Mouse (Mus musculus) lung, postnatal 0 days (tissue): ENCODE measurements around the gene Pmpcb.

Source experiments
- CTCF ChIP-seq: IDR thresholded peaks from 2 replicates; pipeline ENCODE4 v1.5.1; 2016; ENCODE audit warnings: antibody characterized with exemption, mild to moderate bottlenecking
- EP300 ChIP-seq: IDR thresholded peaks from 2 replicates; pipeline ENCODE4 v1.6.1; 2016; ENCODE audit warnings: antibody characterized with exemption, mild to moderate bottlenecking, control low read depth

GRCm38 (mm10) chr5:21717165-21717715 is 19.7 kb upstream of the Pmpcb start:
- no peak for TF ChIP-seq CTCF
- no peak for TF ChIP-seq EP300
